Mouse (Mus musculus): ENCODE data around the gene Hmg20b.
A peak's percentile ranks its signal among the peaks of the same experiment; 100 is the strongest.

The Hmg20b gene

GRCm38 (mm10) chr10:81367207-81367495 is 16.9 kb upstream of the Hmg20b start:
- Histone ChIP-seq H3K4me1 (replicated peaks; ENCODE audit: low read depth, low read length) (peaks cover 98% of the 10 kb centered on the region), H3K4me3 (replicated peaks; ENCODE audit: low read length) (no peak overlapping the region), H3K9me3 (ENCODE audit: low read length) (no peaks in the 10 kb centered on the region), H3K27me3 (ENCODE audit: insufficient read depth, low read length) (peaks cover 2% of the 10 kb centered on the region; the same call in 1 of the 2 replicates), H3K36me3 (ENCODE audit: insufficient read depth, low read length) (peaks cover 91% of the 10 kb centered on the region)
- TF ChIP-seq NANOG (IDR thresholded peaks at IDR 0.05; ENCODE audit: borderline replicate concordance, low read length) (no peak), POU5F1 (IDR thresholded peaks at IDR 0.05; ENCODE audit: borderline replicate concordance, low read length) (no peak), CTCF (conservative IDR thresholded peaks at IDR 0.05; ENCODE audit: low read length) (no peak)

- TF ChIP-seq POU5F1 (IDR thresholded peaks at IDR 0.05; ENCODE audit: borderline replicate concordance, low read length) (no peak), CTCF (conservative IDR thresholded peaks at IDR 0.05; ENCODE audit: low read length) (no peak), NANOG (IDR thresholded peaks at IDR 0.05; ENCODE audit: borderline replicate concordance, low read length) (no peak)
- peaks cover 91% of the 10 kb centered on the region for H3K36me3 ChIP-seq (ENCODE audit: insufficient read depth, low read length)
- peaks cover 2% of the 10 kb centered on the region; the same call in 1 of the 2 replicates for H3K27me3 ChIP-seq (ENCODE audit: insufficient read depth, low read length)
- H3K9me3 ChIP-seq (ENCODE audit: low read length), result no peaks in the 10 kb centered on the region
- H3K4me1 ChIP-seq (replicated peaks; ENCODE audit: low read depth, low read length), result peaks cover 98% of the 10 kb centered on the region
- H3K4me3 ChIP-seq (replicated peaks; ENCODE audit: low read length), result no peak overlapping the region
Measured at GRCm38 (mm10) chr10:81366477-81367206, 16.4 kb upstream of the Hmg20b start.

- H3K4me1 ChIP-seq (replicated peaks; ENCODE audit: low read depth, low read length), result peaks cover 98% of the 10 kb centered on the region
- TF ChIP-seq POU5F1 (IDR thresholded peaks at IDR 0.05; ENCODE audit: borderline replicate concordance, low read length) (no peak), NANOG (IDR thresholded peaks at IDR 0.05; ENCODE audit: borderline replicate concordance, low read length) (no peak), CTCF (conservative IDR thresholded peaks at IDR 0.05; ENCODE audit: low read length) (no peak)
- peaks cover 91% of the 10 kb centered on the region for H3K36me3 ChIP-seq (ENCODE audit: insufficient read depth, low read length)
- H3K27me3 ChIP-seq (ENCODE audit: insufficient read depth, low read length), result peaks cover 2% of the 10 kb centered on the region; the same call in 1 of the 2 replicates
- no peaks in the 10 kb centered on the region for H3K9me3 ChIP-seq (ENCODE audit: low read length)
- peak within 1 kb of the TSS; percentile 66 for H3K4me3 ChIP-seq (replicated peaks; ENCODE audit: low read length)
Measured at GRCm38 (mm10) chr10:81365672-81366476, 15.6 kb upstream of the Hmg20b start, which contains the start of gene 4930404N11Rik. 4930404N11Rik (minus strand) TSS chr10:81365816.

- peaks cover 100% of the 10 kb centered on the region for H3K4me1 ChIP-seq (replicated peaks; ENCODE audit: low read depth, low read length)
- TF ChIP-seq POU5F1 (IDR thresholded peaks at IDR 0.05; ENCODE audit: borderline replicate concordance, low read length), result no peak
- TF ChIP-seq NANOG (IDR thresholded peaks at IDR 0.05; ENCODE audit: borderline replicate concordance, low read length), result no peak
- TF ChIP-seq CTCF (conservative IDR thresholded peaks at IDR 0.05; ENCODE audit: low read length), result no peak
- peak overlapping the region; percentile 66; the same call in 1 of the 2 replicates for H3K4me3 ChIP-seq (replicated peaks; ENCODE audit: low read length)
Measured at GRCm38 (mm10) chr10:81365073-81365472, 14.8 kb upstream of the Hmg20b start.

GRCm38 (mm10) chr10:81364666-81365065 is 14.4 kb upstream of the Hmg20b start:
- peaks cover 100% of the 10 kb centered on the region for H3K4me1 ChIP-seq (replicated peaks; ENCODE audit: low read depth, low read length)
- peaks cover 2% of the 10 kb centered on the region; the same call in 1 of the 2 replicates for H3K27me3 ChIP-seq (ENCODE audit: insufficient read depth, low read length)
- H3K9me3 ChIP-seq (ENCODE audit: low read length), result no peaks in the 10 kb centered on the region
- peak overlapping the region; percentile 66 for H3K4me3 ChIP-seq (replicated peaks; ENCODE audit: low read length)
- peaks cover 91% of the 10 kb centered on the region for H3K36me3 ChIP-seq (ENCODE audit: insufficient read depth, low read length)
- TF ChIP-seq CTCF (conservative IDR thresholded peaks at IDR 0.05; ENCODE audit: low read length), result no peak
- TF ChIP-seq NANOG (IDR thresholded peaks at IDR 0.05; ENCODE audit: borderline replicate concordance, low read length), result no peak
- no peak for TF ChIP-seq POU5F1 (IDR thresholded peaks at IDR 0.05; ENCODE audit: borderline replicate concordance, low read length)

More at GRCm38 (mm10) chr10:81365073-81365472, 14.8 kb upstream of the Hmg20b start:
- peaks cover 91% of the 10 kb centered on the region for H3K36me3 ChIP-seq (ENCODE audit: insufficient read depth, low read length)
- H3K9me3 ChIP-seq (ENCODE audit: low read length), result no peaks in the 10 kb centered on the region
- peaks cover 2% of the 10 kb centered on the region; the same call in 1 of the 2 replicates for H3K27me3 ChIP-seq (ENCODE audit: insufficient read depth, low read length)

GRCm38 (mm10) chr10:81363436-81364346 is 13.4 kb upstream of the Hmg20b start:
- H3K4me1 ChIP-seq (replicated peaks; ENCODE audit: low read depth, low read length), result peaks cover 100% of the 10 kb centered on the region
- no peak for TF ChIP-seq POU5F1 (IDR thresholded peaks at IDR 0.05; ENCODE audit: borderline replicate concordance, low read length)
- peak overlapping the region; percentile 66 for H3K4me3 ChIP-seq (replicated peaks; ENCODE audit: low read length)
- H3K27me3 ChIP-seq (ENCODE audit: insufficient read depth, low read length), result peaks cover 2% of the 10 kb centered on the region; the same call in 1 of the 2 replicates
- H3K9me3 ChIP-seq (ENCODE audit: low read length), result no peaks in the 10 kb centered on the region
- peaks cover 91% of the 10 kb centered on the region for H3K36me3 ChIP-seq (ENCODE audit: insufficient read depth, low read length)

GRCm38 (mm10) chr10:81362336-81362949 is 12.2 kb upstream of the Hmg20b start:
- Histone ChIP-seq H3K9me3 (ENCODE audit: low read length) (no peaks in the 10 kb centered on the region), H3K4me3 (replicated peaks; ENCODE audit: low read length) (peak overlapping the region; percentile 66), H3K27me3 (ENCODE audit: insufficient read depth, low read length) (peaks cover 2% of the 10 kb centered on the region; the same call in 1 of the 2 replicates), H3K4me1 (replicated peaks; ENCODE audit: low read depth, low read length) (peaks cover 98% of the 10 kb centered on the region), H3K36me3 (ENCODE audit: insufficient read depth, low read length) (peaks cover 82% of the 10 kb centered on the region)
- TF ChIP-seq CTCF (conservative IDR thresholded peaks at IDR 0.05; ENCODE audit: low read length) (no peak), POU5F1 (IDR thresholded peaks at IDR 0.05; ENCODE audit: borderline replicate concordance, low read length) (no peak), NANOG (IDR thresholded peaks at IDR 0.05; ENCODE audit: borderline replicate concordance, low read length) (no peak)

Data from E14TG2a.4 (cell line).